10 mouse cellular contexts compared by ENCODE assay signal in the genomic region with DNA sequence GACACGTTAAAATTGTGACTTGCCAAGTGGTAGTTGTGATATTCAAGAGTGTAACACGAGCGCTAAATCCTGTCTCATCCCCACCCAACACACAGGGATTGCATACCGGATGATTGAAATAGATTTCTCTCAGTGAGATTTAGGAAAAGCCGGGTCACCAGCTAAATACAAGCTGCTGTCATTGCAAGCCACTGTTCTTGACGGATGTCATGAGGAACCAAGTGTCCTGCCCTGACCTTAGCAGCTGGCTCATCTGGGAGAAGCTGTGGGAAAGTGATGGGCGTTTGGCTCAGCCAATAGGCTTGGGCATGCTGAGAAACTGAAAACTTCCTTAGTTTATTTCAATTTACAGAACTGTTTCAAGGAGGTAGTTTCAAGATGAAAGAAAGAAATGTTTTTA.
DNase-seq lines count a peak whose midpoint lies in the region; ATAC-seq and TF ChIP-seq lines count a peak whose summit lies in the region.
"Had no signal": no experiment of that assay in that cellular context is flagged by ENCODE, and none has a peak within 500 bp of the region (broad histone marks: within the 10 kb centered on the region; RNA-seq: fewer than 3 reads in every experiment).

No protein-coding gene starts in this region.

- no peaks in the 10 kb centered on the region for H3K9me3 ChIP-seq in kidney, embryonic 14.5 days (ENCODE audit: control insufficient read depth, low read length)
- no peaks in the 10 kb centered on the region for H3K9me3 ChIP-seq in intestine, embryonic 15.5 days

- H3K9ac ChIP-seq in kidney, embryonic 14.5 days (ENCODE audit: low read depth, low read length), result no peak overlapping the region
- no peak overlapping the region for H3K9ac ChIP-seq in intestine, embryonic 15.5 days

- no peak overlapping the region for H3K4me2 ChIP-seq in kidney, embryonic 14.5 days (replicated peaks; ENCODE audit: low read depth, low read length)
- H3K4me2 ChIP-seq in intestine, embryonic 15.5 days (replicated peaks), result no peak overlapping the region

- no peak overlapping the region for H3K27ac ChIP-seq in kidney, embryonic 14.5 days (ENCODE audit: low read depth, low read length)
- peak overlapping the region; percentile 56 for H3K27ac ChIP-seq in gastrocnemius, adult 2 months
- H3K27ac ChIP-seq in intestine, embryonic 15.5 days, result no peak overlapping the region

- ATAC-seq in kidney, embryonic 14.5 days (ENCODE audit: low FRiP score, low TSS enrichment), result no peak
- ATAC-seq in intestine, embryonic 15.5 days, result no peak
- ATAC-seq: forebrain, embryonic 14.5 days had no signal

- no peaks in the 10 kb centered on the region for H3K36me3 ChIP-seq in kidney, embryonic 14.5 days (ENCODE audit: control insufficient read depth, insufficient read depth, low read length)
- H3K36me3 ChIP-seq in intestine, embryonic 15.5 days, result no peaks in the 10 kb centered on the region

- no peak overlapping the region for H3K4me3 ChIP-seq in kidney, embryonic 14.5 days (ENCODE audit: low read length)
- no peak overlapping the region for H3K4me3 ChIP-seq in gastrocnemius, adult 2 months
- no peak overlapping the region for H3K4me3 ChIP-seq in intestine, embryonic 15.5 days (replicated peaks)

- no peaks in the 10 kb centered on the region for H3K27me3 ChIP-seq in kidney, embryonic 14.5 days (ENCODE audit: control insufficient read depth, insufficient read depth, low read length)
- no peaks in the 10 kb centered on the region for H3K27me3 ChIP-seq in intestine, embryonic 15.5 days (replicated peaks)

- no peak for TF ChIP-seq CTCF in gastrocnemius, adult 2 months (IDR thresholded peaks at IDR 0.05)

- intact Hi-C loops in gastrocnemius, adult 2 months (cut with DNase I), result no loop called here
- intact Hi-C loops in heart, postnatal 25 days (cut with DNase I), result no loop called here

- DNase-seq in kidney, adult 11 months, result peak; percentile 56
- peak; percentile 71 for DNase-seq in gastrocnemius, adult 2 months
- DNase-seq in heart, postnatal 25 days (ENCODE audit: low spot score), result peak; percentile 55
- DNase-seq in lung, postnatal 4 days, result peak; percentile 66 to 80
- DNase-seq in spleen, postnatal 14 days (ENCODE audit: low spot score in 2 of 2), result no peak
- DNase-seq in layer of hippocampus, postnatal 14 days (ENCODE audit: low spot score in 2 of 2), result no peak
- DNase-seq: embryo, embryonic 11 days had no signal

- 72% methylated on average over 7 of the region's 7 CpGs for WGBS in kidney, embryonic 14.5 days
- WGBS in intestine, embryonic 15.5 days, result 66% methylated on average over 7 of the region's 7 CpGs

- H3K4me1 ChIP-seq in kidney, embryonic 14.5 days (ENCODE audit: control insufficient read depth, insufficient read depth, low read length), result 0 out of 2 replicates have a peak, but pooled peaks cover 7% of the 10 kb centered on the region
- no peaks in the 10 kb centered on the region for H3K4me1 ChIP-seq in intestine, embryonic 15.5 days (replicated peaks)

Comparison
In these comparisons a context has a peak if more than half of its experiments do, and no peak if none do; other contexts are left out.
1. DNase-seq: peak in kidney, adult 11 months (single experiment), gastrocnemius, adult 2 months (single experiment), heart, postnatal 25 days (single experiment) and lung, postnatal 4 days (2 of 2); none in spleen, postnatal 14 days (0 of 2) and layer of hippocampus, postnatal 14 days (0 of 2).